Mouse (Mus musculus) hindbrain, embryonic 11.5 days (tissue): ENCODE data around the gene Col25a1. TPM values are rescaled to one million over a fixed set of nuclear protein-coding genes. Genes with fewer than 3 reads are reported as not detected.

ENCODE experiments used
- polyA plus RNA-seq: library from polyadenylated mRNA; unstranded; fragments of >200 nt; fragmentation: Nextera tagmentation; extraction: Ambion mirVana; gene quantifications from 2 replicates; pipeline ENCODE4 v1.2.1, GENCODE M21; 2014

The Col25a1 gene
- polyA plus RNA-seq, 1 experiment from 2014 or later, result 5.3 TPM

Other genes starting within 250 kb of the Col25a1 start
- gene Casp6, start 230.1 kb upstream of the Col25a1 start, polyA plus RNA-seq, result 66.0 and 67.4 TPM in 2 replicates
- gene Mcub, start 161.3 kb upstream of the Col25a1 start, polyA plus RNA-seq, result 1.7 and 2.8 TPM in 2 replicates
- 29.9 and 30.0 TPM in 2 replicates for gene Sec24b, start 69.9 kb upstream of the Col25a1 start, polyA plus RNA-seq